Mouse (Mus musculus) neural tube, embryonic 15.5 days (tissue): ENCODE results near the gene Fam57a. TPM values are rescaled to one million over a fixed set of nuclear protein-coding genes. Genes with fewer than 3 reads are reported as not detected.
A peak's percentile ranks its signal among the peaks of the same experiment; 100 is the strongest.

Experiments
- ATAC-seq: fragments of 200-750 bp; cut with Nextera tagmentation; 2 replicates; pipeline ENCODE4 v1.8.0; 2017; ENCODE audit warnings: mild to moderate bottlenecking, moderate TSS enrichment, moderate library complexity; ENCODE audit not compliant: low FRiP score
- H3K27ac ChIP-seq: fragments of 300-500 bp; sonication (generic); replicated peaks from 2 replicates; pipeline ENCODE4 v1.5.1; 2015; ENCODE audit warnings: mild to moderate bottlenecking, inconsistent platforms
- H3K27me3 ChIP-seq: fragments of 300-500 bp; sonication (generic); replicated peaks from 2 replicates; pipeline ENCODE4 v1.6.1; 2015; ENCODE audit warnings: inconsistent platforms
- H3K36me3 ChIP-seq: fragments of 300-500 bp; sonication (generic); 2 replicates; pipeline ENCODE4 v1.6.1; 2015; ENCODE audit warnings: inconsistent platforms
- H3K4me1 ChIP-seq: fragments of 300-500 bp; sonication (generic); 2 replicates; pipeline ENCODE4 v1.6.1; 2015; ENCODE audit warnings: inconsistent platforms
- H3K4me2 ChIP-seq: fragments of 300-500 bp; sonication (generic); 2 replicates; pipeline ENCODE4 v1.6.1; 2015; ENCODE audit warnings: inconsistent platforms, mild to moderate bottlenecking, moderate library complexity
- H3K4me3 ChIP-seq: fragments of 300-500 bp; sonication (generic); replicated peaks from 2 replicates; pipeline ENCODE4 v1.5.1; 2015; ENCODE audit warnings: mild to moderate bottlenecking, inconsistent platforms
- H3K9ac ChIP-seq: fragments of 300-500 bp; sonication (generic); replicated peaks from 2 replicates; pipeline ENCODE4 v1.6.1; 2015; ENCODE audit warnings: mild to moderate bottlenecking, inconsistent platforms
- H3K9me3 ChIP-seq: fragments of 300-500 bp; sonication (generic); replicated peaks from 2 replicates; pipeline ENCODE4 v1.6.1; 2016; ENCODE audit warnings: inconsistent platforms
- WGBS: fragments of 180-500 bp; shearing (Covaris S2); methylation state at CpG from one replicate; pipeline ENCODE4 v1.1.7; 2015; ENCODE audit warnings: mixed read lengths; 5-methylcytosine and 5-hydroxymethylcytosine counted together
- polyA plus RNA-seq: library from polyadenylated mRNA; unstranded; fragments of >200 nt; fragmentation: Nextera tagmentation; extraction: Ambion mirVana; gene quantifications from 2 replicates; pipeline ENCODE4 v1.2.1, GENCODE M21; 2015

Fam57a gene
- polyA plus RNA-seq, 1 experiment from 2014 or later, result 24.4 TPM

DNA sequence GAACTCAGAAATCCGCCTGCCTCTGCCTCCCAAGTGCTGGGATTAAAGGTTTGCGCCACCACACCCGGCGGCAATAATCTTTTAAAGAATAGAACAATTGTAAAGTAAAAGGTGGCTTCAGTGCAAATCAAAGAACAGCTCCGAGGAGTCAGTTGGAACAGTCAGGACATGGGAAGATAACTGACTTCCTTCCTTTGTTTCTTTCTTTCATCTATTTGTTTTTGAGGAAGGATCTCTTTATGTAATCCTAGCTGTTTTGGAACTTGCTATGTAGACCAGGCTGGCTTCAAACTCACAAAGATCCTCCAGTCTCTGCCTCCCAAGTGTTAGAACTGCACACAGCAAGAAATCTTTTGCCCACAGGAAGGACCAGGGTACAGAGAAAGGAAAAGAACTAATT is 45.2 kb downstream of the Fam57a start:
- H3K4me2 ChIP-seq, result no peak overlapping the region
- H3K27me3 ChIP-seq, result no peaks in the 10 kb centered on the region
- peaks cover 47% of the 10 kb centered on the region for H3K36me3 ChIP-seq
- no peak overlapping the region for H3K9ac ChIP-seq
- 95% methylated on average over 5 of the region's 5 CpGs for WGBS
- H3K27ac ChIP-seq, result no peak overlapping the region
- no peak overlapping the region for H3K4me3 ChIP-seq
- no peaks in the 10 kb centered on the region for H3K4me1 ChIP-seq
- H3K9me3 ChIP-seq, result no peaks in the 10 kb centered on the region
- no peak for ATAC-seq

DNA sequence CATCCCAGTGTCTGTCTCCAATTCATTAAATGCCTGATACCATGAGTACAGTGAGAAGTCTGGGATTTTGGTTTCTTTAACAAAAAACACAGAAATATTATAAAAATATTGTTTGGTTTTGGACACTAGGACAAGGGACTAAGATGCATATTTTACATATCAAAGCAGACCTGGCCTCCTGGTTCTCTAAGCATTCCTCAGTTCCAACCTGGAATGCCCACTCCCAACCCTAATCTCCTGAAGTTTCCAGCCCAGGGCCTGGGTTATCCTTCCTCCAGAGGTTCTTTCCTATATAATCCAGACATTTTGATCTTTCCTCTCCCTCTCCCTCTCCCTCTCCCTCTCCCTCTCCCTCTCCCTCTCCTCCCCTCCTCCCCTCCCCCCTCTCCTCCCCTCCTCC is 45.6 kb downstream of the Fam57a start:
- Histone ChIP-seq H3K9ac (no peak overlapping the region), H3K36me3 (peaks cover 45% of the 10 kb centered on the region), H3K4me2 (no peak overlapping the region), H3K27me3 (no peaks in the 10 kb centered on the region), H3K4me1 (no peaks in the 10 kb centered on the region), H3K9me3 (no peaks in the 10 kb centered on the region), H3K27ac (no peak overlapping the region), H3K4me3 (no peak overlapping the region)
- ATAC-seq, result no peak

DNA sequence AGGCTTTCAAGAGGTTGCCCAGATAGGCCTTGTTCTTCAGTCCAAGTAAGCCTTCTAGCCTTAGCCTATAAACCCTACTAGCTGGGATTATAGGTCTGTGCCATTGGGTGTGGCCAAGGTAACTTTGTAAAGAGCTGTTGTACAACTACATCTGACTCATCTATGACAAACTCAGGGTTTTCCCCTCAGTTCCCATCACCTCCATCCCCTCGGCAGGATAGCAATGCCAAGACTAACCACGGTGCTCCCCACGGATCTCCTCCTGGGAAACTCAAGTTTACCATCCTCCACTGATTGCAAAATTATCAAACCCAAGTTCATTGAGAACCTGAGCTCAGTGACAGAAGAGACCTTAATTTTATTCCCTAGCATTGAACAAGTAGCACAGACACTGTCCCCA is 56.7 kb downstream of the Fam57a start:
- Histone ChIP-seq H3K4me2 (no peak overlapping the region), H3K36me3 (peaks cover 74% of the 10 kb centered on the region), H3K27ac (no peak overlapping the region), H3K4me3 (no peak overlapping the region), H3K27me3 (no peaks in the 10 kb centered on the region), H3K9me3 (no peaks in the 10 kb centered on the region), H3K9ac (no peak overlapping the region), H3K4me1 (no peaks in the 10 kb centered on the region)
- ATAC-seq, result no peak
- 91% methylated on average over 3 of the region's 3 CpGs for WGBS

DNA sequence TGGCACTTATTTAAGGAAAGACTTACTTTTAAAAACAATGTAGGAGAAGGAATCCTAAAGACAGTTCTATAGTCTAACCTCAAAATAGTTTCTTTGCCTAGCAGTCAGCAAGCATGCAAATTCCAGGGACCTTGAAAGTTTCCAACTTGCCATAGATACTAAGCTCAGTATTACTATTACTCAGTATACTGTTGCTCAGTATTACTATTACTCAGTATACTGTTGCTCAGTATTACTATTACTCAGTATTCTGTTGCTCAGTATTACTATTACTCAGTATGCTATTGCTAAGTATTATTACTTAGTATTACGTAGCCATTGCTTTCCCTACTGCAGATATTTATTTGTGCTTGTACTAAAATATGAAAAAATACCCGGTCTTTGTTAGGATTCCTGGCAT is 60.3 kb downstream of the Fam57a start:
- H3K4me1 ChIP-seq, result peaks cover 27% of the 10 kb centered on the region
- H3K27me3 ChIP-seq, result no peaks in the 10 kb centered on the region
- H3K4me2 ChIP-seq, result no peak overlapping the region
- ATAC-seq, result no peak
- no peak overlapping the region for H3K9ac ChIP-seq
- no peak overlapping the region for H3K4me3 ChIP-seq
- H3K36me3 ChIP-seq, result peaks cover 45% of the 10 kb centered on the region
- H3K9me3 ChIP-seq, result no peaks in the 10 kb centered on the region
- no peak overlapping the region for H3K27ac ChIP-seq
- WGBS, result 96% methylated on average over 2 of the region's 2 CpGs

DNA sequence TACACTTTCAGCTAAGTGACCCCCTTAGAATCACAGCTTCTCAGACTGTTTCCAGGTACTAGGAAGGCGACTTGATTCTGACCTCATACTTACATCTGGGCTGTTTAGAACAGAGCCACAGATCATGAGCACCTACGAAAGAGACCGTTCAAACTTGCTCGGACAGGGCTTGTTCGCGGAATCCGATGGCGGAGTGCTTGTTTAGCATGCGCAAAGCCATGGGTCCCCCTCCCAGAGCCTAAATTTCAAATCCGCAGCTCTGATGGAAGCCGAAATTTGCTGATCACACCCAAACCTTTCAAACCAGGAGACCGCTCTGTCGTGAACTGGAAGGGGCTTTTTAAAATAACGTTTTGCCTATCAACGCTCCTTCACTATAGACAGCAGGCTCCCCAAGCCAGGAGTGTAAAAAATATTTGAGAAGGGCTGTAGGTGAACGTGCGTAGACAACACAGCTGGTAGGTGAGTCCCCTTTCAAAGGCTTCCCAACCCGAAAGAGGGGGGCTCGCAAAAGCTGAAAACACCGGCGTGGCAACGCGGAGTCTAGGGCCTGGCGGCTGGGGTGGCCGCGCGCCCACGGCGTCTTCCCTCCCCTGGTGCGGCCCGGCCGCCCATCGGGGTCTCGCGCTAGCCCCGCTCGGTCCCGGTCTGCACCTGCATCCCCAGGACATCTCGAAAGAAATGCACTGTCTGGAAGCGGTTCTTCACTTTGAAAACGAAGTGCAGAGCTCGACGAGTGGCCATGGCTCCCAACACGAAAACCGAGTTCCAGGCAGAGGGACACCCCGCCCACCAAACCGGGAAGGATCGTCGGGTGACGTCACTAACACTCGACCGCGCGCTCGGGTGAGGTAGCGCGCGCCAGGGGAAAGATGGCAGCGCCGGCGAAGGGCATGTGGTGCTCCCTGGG is 63.7 kb downstream of the Fam57a start, which contains the start of the genes Mrm3 and Glod4:
Gene Mrm3, plus strand, starts transcription at position 815 of the 910 bp plus-strand sequence.
Gene Glod4, minus strand, starts transcription at position 825 of the 910 bp plus-strand sequence.
- H3K4me3 ChIP-seq, result peak within 1 kb of the TSS; percentile 95
- H3K4me1 ChIP-seq, result peaks cover 40% of the 10 kb centered on the region
- H3K36me3 ChIP-seq, result peaks cover 23% of the 10 kb centered on the region
- H3K4me2 ChIP-seq, result peak within 1 kb of the TSS; percentile 81
- peak; percentile 90 for ATAC-seq
- no peaks in the 10 kb centered on the region for H3K27me3 ChIP-seq
- peak within 1 kb of the TSS; percentile 90 for H3K9ac ChIP-seq
- H3K27ac ChIP-seq, result peak within 1 kb of the TSS; percentile 90
- under 1% methylated on average over 60 of the region's 61 CpGs for WGBS
- H3K9me3 ChIP-seq, result no peaks in the 10 kb centered on the region

DNA sequence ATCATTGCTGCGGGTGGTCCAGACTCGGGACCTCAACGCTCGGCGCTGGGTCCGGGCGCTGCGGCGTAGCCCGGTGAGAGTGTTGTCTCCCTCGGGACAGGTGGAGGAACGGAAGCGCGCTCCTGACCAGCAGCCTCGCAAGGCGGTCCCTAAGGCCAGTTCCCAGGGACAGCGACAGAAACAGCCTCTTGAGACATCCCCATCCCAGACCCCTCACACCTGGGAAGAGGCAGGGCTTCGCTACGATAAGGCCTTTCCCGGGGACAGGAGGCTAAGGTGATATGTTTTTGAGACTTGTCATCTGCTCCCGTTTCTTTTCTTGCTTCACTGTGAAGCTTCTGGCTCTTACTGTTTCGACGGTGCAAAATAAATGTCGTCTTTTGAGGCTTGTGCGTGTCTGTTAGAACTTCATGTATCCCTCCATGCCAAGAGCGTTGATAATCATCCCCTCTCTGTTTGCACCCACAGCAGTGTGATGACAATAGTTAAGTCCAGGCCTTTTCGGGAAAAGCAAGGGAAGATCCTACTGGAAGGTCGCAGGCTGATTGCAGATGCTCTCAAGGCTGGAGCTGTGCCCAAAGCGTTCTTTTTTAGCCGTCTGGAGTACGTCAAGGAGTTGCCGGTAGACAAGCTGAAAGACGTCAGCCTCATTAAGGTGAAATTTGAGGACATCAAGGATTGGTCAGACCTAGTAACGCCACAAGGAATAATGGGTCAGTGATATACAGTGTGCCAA is 64.5 kb downstream of the Fam57a start:
- WGBS, result 3% methylated on average over 34 of the region's 34 CpGs
- ATAC-seq, result peak; percentile 67
- H3K36me3 ChIP-seq, result peaks cover 26% of the 10 kb centered on the region
- peak overlapping the region; percentile 95 for H3K4me3 ChIP-seq
- H3K4me1 ChIP-seq, result peaks cover 40% of the 10 kb centered on the region
- H3K27ac ChIP-seq, result peak overlapping the region; percentile 90
- no peaks in the 10 kb centered on the region for H3K9me3 ChIP-seq
- peak overlapping the region; percentile 90 for H3K9ac ChIP-seq
- H3K4me2 ChIP-seq, result peak overlapping the region; percentile 81
- no peaks in the 10 kb centered on the region for H3K27me3 ChIP-seq

DNA sequence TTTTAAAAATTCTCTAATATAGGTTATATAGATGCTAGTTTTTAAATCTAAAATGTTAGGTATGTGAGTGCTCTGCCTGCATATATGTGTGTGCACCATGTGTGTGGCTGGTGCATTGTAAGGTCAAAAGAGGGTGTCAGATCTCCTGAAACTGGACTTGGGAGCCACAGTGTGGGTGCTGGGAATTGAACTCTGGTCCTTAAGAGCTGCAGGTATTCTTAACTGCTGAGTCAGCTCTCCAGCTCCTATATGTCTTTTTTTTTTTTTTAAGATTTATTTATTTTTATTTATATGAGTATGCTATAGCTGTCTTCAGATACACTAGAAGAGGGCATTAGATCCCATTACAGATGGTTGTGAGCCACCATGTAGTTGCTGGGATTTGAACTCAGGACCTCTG is 67.0 kb downstream of the Fam57a start:
- H3K4me2 ChIP-seq, result no peak overlapping the region
- peaks cover 37% of the 10 kb centered on the region for H3K4me1 ChIP-seq
- H3K4me3 ChIP-seq, result no peak overlapping the region
- H3K27me3 ChIP-seq, result no peaks in the 10 kb centered on the region
- ATAC-seq, result no peak
- no peaks in the 10 kb centered on the region for H3K9me3 ChIP-seq
- H3K9ac ChIP-seq, result no peak overlapping the region
- peaks cover 29% of the 10 kb centered on the region for H3K36me3 ChIP-seq
- no peak overlapping the region for H3K27ac ChIP-seq

DNA sequence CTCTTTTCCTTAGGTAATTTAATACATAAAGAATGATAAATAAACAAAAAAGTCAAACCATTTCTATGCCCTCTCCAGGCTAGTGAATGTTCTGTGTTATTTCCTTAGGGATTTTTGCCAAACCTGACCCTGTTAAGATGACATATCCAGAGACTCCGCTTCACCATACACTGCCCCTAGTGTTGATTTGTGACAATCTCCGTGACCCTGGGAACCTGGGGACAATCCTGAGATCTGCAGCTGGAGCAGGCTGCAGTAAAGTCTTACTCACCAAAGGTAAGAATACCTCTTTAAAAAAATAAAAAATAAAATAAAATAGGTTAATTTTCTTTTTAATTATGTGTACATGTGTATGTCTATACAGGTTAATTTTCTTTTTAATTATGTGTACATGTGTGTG is 67.8 kb downstream of the Fam57a start:
- WGBS, result 54% methylated on average over 2 of the region's 2 CpGs
- ATAC-seq, result no peak
- no peak overlapping the region for H3K27ac ChIP-seq

DNA sequence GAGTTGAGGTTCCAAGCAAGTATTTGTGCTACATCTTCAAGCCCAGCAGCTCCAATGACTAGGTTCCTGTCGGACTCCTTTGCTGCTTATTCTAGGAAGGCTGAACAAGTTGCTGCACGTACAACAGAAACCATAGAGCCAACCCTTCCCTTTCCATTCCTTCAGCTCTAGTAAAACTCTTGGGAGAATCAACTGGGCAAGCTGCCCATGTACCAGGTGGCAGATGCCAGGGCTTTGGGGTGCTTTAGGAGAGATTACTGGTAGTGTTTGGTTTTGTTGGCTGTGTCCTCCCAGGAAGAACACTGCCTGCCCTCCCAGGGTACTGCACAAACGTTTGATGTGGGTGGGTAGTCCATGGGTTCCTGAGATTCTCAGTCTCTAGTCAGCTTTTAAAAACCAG is 72.6 kb downstream of the Fam57a start:
- Histone ChIP-seq H3K27me3 (no peaks in the 10 kb centered on the region), H3K9ac (no peak overlapping the region), H3K36me3 (peaks cover 29% of the 10 kb centered on the region), H3K4me1 (peaks cover 18% of the 10 kb centered on the region), H3K9me3 (no peaks in the 10 kb centered on the region), H3K27ac (no peak overlapping the region), H3K4me3 (no peak overlapping the region), H3K4me2 (no peak overlapping the region)
- ATAC-seq, result no peak
- WGBS, result 55% methylated on average over 3 of the region's 3 CpGs

More for the DNA sequence above, 67.8 kb downstream of the Fam57a start:
- Histone ChIP-seq H3K9me3 (no peaks in the 10 kb centered on the region), H3K9ac (no peak overlapping the region), H3K4me2 (no peak overlapping the region), H3K4me1 (peaks cover 31% of the 10 kb centered on the region), H3K27me3 (no peaks in the 10 kb centered on the region), H3K4me3 (no peak overlapping the region), H3K36me3 (peaks cover 29% of the 10 kb centered on the region)

DNA sequence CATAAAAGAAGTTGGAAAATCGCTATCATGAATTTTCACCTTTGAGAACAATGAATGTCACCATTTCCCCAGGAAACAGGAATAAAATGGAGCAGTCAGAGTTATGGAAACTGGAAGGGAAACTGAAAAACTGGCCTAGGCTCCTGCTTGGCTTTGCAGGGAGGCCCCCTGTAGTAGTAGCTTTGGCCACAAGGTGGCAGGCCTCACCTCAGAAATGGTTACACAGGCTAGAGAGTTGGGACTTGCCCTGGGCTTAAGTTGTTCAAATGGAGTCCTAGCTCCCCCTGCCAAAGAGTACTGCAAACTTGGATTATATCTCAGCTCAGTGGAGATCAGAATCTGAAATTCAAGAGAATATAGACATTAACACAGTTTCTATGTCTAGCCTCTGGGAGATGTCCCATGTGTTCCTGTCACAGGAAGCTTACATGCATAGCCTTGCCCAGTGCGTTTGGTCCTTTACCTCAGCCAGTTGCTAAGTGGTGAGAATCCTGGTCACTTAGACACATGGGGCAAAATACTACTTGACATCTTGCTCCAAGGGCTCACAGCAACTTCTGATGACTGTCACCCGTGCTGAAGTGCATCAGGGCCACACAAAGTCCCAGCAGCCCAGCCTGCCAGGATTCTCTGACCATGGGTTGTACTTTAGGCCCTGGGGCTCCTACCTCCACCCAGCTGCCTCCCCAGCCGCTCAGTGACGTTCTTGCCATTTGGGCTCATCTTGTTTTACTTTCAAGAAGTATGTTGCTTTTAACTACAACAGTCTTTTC is 73.9 kb downstream of the Fam57a start:
- H3K9me3 ChIP-seq, result no peaks in the 10 kb centered on the region
- H3K4me3 ChIP-seq, result no peak overlapping the region
- H3K27me3 ChIP-seq, result no peaks in the 10 kb centered on the region
- peaks cover 18% of the 10 kb centered on the region for H3K4me1 ChIP-seq
- 0 out of 2 replicates have a peak overlapping the region, but pooled peaks have one; percentile 6 for H3K27ac ChIP-seq
- peak; percentile 57; the same call in 1 of the 2 replicates for ATAC-seq
- peaks cover 33% of the 10 kb centered on the region for H3K36me3 ChIP-seq
- WGBS, result 41% methylated on average over 5 of the region's 5 CpGs
- no peak overlapping the region for H3K9ac ChIP-seq
- no peak overlapping the region for H3K4me2 ChIP-seq

DNA sequence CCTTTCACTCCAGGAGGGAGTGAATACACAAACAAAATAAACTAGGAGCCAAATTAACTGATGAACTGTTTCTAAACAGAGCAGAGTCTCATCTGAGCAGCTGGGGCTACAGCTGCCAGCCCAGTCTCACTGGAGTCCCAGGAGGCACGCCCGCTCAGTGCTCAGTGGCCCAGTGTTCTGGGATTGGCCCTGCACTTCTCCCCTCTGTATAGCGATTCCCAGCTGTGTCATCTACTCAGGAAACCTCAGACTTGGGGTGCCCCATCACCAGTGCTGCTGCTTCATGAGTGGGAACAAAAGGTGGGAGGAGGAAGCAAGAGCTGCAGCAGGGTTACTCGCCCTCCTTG is 74.4 kb downstream of the Fam57a start:
- Histone ChIP-seq H3K36me3 (peaks cover 28% of the 10 kb centered on the region), H3K27ac (0 out of 2 replicates have a peak overlapping the region, but pooled peaks have one; percentile 23), H3K27me3 (no peaks in the 10 kb centered on the region), H3K9me3 (no peaks in the 10 kb centered on the region), H3K4me1 (peaks cover 18% of the 10 kb centered on the region), H3K4me2 (no peak overlapping the region), H3K9ac (no peak overlapping the region), H3K4me3 (no peak overlapping the region)
- 56% methylated on average over 4 of the region's 4 CpGs for WGBS
- ATAC-seq, result no peak
